Mouse (Mus musculus) activated CD4-positive, CD25-positive, alpha-beta regulatory T cell, adult 4 months (primary cell): Measurements from ENCODE around the gene Cdyl2. TPM values are rescaled to one million over a fixed set of nuclear protein-coding genes. Genes with fewer than 3 reads are reported as not detected.

Experiments
- ATAC-seq: one replicate; pipeline ENCODE4 v1.8.0; 2017
- polyA plus RNA-seq, 2 experiments: library from polyadenylated mRNA; unstranded; fragments of 100-300 nt; shearing (Covaris generic); gene quantifications; one replicate each; pipeline ENCODE4 v1.2.1; 2017

Cdyl2 gene
- polyA plus RNA-seq, 2 experiments from 2014 or later, result 12.0 to 14.9 TPM

DNA sequence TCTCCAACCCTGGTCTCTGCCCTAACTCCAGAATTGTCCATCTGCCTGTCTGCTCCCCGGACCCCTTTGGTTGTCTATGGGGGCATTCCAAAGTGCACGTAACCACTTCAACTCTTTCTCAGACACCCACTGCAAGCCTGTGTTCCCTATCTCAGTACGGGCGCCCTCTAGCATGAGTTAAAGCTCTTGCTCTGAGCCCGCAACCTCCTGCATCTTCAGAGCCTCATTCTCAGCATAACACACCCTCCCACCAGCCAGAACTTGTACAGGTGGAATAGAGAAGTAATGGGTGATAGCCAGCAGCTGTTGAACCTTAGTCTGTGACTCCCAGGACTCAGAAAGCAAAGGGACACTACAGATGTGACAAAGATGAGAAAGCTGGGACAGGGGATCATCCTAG, 196.0 kb downstream of the Cdyl2 start:
- no peak for ATAC-seq

DNA sequence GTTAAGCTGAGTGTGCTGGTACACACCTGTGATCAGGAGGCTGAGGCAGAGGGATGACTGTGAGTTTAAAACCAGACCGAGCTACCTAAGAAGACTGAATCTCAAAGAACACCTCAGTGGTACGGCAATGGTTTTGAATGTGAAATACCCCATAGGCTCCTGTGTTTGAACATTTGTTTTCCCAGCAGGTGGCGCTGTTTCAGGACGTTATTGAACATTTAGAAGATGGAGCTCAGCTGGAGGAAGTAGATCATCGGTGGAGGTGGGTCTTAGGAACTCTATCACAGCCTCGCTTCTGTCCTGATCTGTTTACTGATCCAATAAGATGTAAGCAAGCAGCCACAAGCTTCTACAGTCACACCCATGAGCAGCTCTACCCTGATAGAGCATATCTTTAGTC, 199.7 kb downstream of the Cdyl2 start:
- no peak for ATAC-seq

DNA sequence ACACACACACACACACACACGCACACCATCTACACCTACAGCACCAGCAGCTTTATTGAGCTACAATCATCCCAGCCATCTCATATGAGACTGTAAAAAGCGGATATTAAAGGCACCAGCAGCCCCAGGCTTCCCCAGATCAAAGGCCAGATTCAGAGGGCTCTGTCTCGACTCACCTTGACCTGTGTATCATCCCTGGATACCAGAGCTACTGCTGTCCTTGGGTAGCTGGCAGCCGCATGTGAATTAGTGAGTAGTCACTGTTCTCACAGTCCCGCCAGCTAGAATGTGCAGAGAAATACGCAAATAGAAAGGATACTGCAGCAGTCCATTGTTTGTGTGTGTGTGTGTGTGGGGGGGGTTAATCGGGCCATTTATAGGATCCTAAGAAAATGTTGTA, 204.1 kb downstream of the Cdyl2 start:
- no peak for ATAC-seq

DNA sequence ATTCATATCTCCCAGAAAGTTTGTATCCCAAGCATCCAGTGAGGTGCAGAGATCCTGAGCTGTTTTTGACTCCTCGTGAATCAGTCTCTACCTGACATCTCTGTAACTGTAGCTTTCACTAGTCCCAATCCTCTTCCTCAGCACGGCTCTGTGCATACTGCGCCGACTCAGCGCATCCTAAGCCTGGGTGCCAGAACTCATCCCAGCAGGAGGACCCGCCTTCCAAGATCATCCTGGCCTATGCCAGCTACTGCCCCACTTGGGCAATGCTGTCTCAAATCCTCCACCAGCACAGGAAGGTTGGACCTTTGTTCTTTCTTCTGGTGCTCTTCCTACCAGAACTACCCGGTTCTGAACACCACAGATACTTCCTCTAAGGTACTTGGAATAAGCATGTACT, 207.9 kb downstream of the Cdyl2 start:
- no peak for ATAC-seq

Other genes with a start within 250 kb of the Cdyl2 start
- not detected for gene Dynlrb2, start 228.0 kb downstream of the Cdyl2 start, polyA plus RNA-seq
- gene Cmc2, start 188.5 kb upstream of the Cdyl2 start, polyA plus RNA-seq, result 10 to 100 TPM; 34.8 to 43.4 TPM
- 1 to 10 TPM; 7.4 to 8.5 TPM for gene Cenpn, start 188.7 kb upstream of the Cdyl2 start, polyA plus RNA-seq
- gene Atmin, start 210.4 kb upstream of the Cdyl2 start, polyA plus RNA-seq, result 1 to 10 TPM; 7.0 to 9.0 TPM
- not detected for gene 1700030J22Rik, start 246.0 kb upstream of the Cdyl2 start, polyA plus RNA-seq